Mouse (Mus musculus): Measurements from ENCODE around the gene Lgals7. TPM values are rescaled to one million over a fixed set of nuclear protein-coding genes. Genes with fewer than 3 reads are reported as not detected.

The Lgals7 gene
- polyA plus RNA-seq, 1 experiment = not detected

DNA sequence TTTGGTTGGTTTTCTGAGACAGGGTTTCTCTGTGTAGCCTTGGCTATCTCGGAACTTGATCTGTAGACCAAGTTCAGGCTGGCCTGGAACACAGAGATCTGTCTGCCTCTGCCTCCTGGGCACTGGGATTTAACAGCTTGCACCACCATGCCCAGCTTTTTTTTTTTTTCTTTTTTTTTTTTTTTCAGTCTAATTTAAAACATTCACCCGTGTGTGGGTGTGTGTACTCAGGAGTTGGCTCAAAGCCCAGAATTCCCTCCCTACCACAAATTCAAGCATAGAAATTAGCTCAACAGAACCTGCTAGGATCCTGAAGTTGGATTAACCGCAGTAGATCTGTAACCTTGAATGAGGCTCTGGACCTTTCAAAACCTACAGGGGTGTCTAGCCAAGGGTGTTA lies 36.3 kb upstream of the Lgals7 start:
- H3K4me1 ChIP-seq = peaks cover 78% of the 10 kb centered on the region
- TF ChIP-seq GATA1 (IDR thresholded peaks at IDR 0.05; ENCODE audit: borderline replicate concordance, low read length) (no peak), FLI1 (IDR thresholded peaks at IDR 0.05; ENCODE audit: low read length) (no peak)
- H3K9me3 ChIP-seq = no peaks in the 10 kb centered on the region
- H3K4me3 ChIP-seq (replicated peaks) = no peak overlapping the region
- no peaks in the 10 kb centered on the region for H3K27me3 ChIP-seq (replicated peaks)
- peaks cover 72% of the 10 kb centered on the region for H3K36me3 ChIP-seq (replicated peaks; ENCODE audit: low read length)

DNA sequence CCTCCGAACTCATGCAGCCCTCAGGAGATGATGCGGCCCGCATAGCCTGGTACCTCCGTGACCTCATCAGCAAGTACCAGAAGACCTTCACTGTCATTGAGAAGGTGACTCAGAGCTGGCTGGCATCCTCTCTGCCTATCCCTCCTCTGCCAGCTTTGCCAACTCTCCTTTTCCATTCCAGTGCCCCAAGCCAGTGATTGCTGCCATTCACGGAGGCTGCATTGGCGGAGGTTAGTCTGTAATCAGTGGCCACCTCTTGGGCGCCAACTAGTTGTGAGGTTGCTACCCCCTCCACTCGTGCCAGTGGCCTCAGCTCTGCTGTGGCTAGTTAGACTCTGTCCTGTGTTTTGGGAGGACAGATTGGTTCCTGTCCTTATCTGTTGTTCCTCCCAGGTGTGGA lies 33.8 kb upstream of the Lgals7 start:
- H3K4me1 ChIP-seq = peaks cover 66% of the 10 kb centered on the region
- H3K27me3 ChIP-seq (replicated peaks) = no peaks in the 10 kb centered on the region
- H3K36me3 ChIP-seq (replicated peaks; ENCODE audit: low read length) = peaks cover 70% of the 10 kb centered on the region
- no peak overlapping the region for H3K4me3 ChIP-seq (replicated peaks)
- no peaks in the 10 kb centered on the region for H3K9me3 ChIP-seq
- TF ChIP-seq GATA1 (IDR thresholded peaks at IDR 0.05; ENCODE audit: borderline replicate concordance, low read length) (no peak), FLI1 (IDR thresholded peaks at IDR 0.05; ENCODE audit: low read length) (no peak)

DNA sequence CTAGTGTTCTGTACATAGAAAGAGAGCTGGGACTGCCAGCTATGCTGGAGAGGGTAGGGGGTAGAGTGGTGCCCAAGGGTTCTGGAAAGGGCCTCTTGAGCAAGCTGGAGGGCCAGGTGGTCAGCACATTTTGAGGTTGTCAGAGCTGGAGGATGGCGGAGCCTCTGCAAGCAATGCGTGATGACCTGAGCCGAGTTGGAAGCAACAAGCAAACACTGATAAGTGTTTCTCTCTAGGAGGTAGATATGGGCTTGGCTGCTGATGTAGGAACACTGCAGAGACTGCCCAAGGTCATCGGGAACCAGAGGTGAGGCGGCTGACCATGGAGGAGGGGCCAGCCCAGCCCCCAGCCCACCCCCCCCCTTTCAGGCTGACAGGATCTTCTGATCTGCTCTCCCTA lies 32.7 kb upstream of the Lgals7 start:
- no peak for TF ChIP-seq FLI1 (IDR thresholded peaks at IDR 0.05; ENCODE audit: low read length)
- TF ChIP-seq GATA1 (IDR thresholded peaks at IDR 0.05; ENCODE audit: borderline replicate concordance, low read length) = no peak
- Histone ChIP-seq H3K27me3 (replicated peaks) (no peaks in the 10 kb centered on the region), H3K9me3 (no peaks in the 10 kb centered on the region), H3K36me3 (replicated peaks; ENCODE audit: low read length) (peaks cover 71% of the 10 kb centered on the region), H3K4me3 (replicated peaks) (no peak overlapping the region), H3K4me1 (peaks cover 64% of the 10 kb centered on the region)

DNA sequence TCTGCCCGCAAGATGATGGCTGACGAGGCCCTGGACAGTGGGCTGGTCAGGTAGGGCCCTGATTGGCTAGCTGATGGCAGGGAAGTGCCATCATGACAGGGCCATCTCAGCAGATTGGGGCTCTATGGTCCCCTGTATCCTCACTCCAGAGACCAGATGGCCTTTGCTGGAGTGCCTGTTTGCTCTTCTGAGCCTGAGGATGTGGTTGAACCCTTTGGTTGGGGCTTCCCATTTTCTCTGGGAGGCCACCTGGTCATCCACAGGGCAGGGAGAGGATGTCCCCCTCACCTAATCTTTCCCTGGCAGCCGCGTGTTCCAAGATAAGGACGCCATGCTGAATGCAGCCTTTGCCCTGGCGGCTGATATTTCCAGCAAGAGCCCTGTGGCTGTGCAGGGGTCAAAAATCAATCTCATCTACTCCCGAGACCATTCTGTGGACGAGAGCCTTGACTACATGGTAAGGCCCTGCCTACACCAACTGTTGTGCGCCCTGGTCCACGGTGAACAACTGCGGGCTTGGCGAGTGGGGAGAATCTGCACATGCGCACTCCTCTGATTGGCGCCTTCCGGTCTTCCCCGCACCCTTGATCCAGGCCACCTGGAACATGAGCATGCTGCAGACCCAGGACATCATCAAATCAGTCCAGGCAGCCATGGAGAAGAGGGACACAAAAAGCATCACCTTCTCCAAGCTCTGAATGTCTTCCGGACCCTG lies 32.1 kb upstream of the Lgals7 start:
- Histone ChIP-seq H3K27me3 (replicated peaks) (no peaks in the 10 kb centered on the region), H3K4me1 (peaks cover 58% of the 10 kb centered on the region), H3K4me3 (replicated peaks) (peak overlapping the region; percentile 54), H3K36me3 (replicated peaks; ENCODE audit: low read length) (peaks cover 66% of the 10 kb centered on the region), H3K9me3 (no peaks in the 10 kb centered on the region)
- TF ChIP-seq GATA1 (IDR thresholded peaks at IDR 0.05; ENCODE audit: borderline replicate concordance, low read length) (no peak), FLI1 (IDR thresholded peaks at IDR 0.05; ENCODE audit: low read length) (no peak)

DNA sequence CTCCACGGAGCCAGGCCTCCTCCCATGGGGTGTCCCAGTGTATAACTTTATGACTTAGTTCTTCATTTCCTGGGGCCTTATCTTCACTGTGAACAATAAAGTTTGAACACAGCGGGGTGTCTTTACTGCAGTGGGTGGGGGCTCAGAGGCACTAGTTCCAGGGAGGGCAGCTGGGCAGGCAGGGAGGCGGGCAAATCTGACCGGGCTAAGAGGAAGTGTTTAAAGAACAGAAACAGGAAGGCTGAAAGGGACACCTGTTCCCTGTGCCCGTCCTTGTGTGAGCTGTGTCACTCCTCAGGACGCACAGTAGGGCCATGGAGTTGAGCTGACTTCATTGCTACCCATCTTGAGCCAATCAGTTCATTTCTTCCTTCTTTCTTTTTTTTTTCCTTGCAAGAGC lies 31.5 kb upstream of the Lgals7 start:
- H3K36me3 ChIP-seq (replicated peaks; ENCODE audit: low read length) = peaks cover 70% of the 10 kb centered on the region

DNA sequence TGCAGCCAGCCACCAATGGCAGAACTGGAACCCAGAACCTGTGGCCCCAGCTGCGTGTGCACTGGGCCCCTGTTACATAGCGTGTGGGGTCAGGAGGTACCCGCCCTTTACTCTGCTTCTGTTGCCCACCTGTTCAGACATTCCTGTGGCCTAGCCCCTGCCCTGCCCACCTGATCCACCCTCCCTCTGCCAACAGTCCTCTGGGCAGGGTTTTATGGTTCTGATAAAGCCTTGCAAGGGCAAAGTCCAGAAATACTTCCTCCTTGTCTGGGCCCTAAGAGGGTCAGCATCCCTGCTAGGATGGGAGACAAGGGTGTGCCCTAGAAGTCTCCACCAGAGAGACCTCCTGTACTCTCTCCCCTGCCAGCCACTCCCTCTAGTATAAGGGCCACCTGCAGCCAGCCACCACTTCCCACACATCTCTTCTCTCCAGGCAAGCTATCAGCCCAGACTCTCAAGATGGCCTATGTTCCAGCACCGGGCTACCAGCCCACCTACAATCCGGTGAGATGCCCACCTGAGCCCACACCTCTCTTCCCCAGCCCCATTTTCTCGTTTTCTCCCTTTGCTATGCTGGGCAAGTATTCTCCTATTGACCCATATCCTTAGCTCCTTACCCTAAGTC lies 29.8 kb upstream of the Lgals7 start, which contains the start of gene Lgals4:
Lgals4 (plus strand) TSS at position 132 of the 625 bp plus-strand sequence.
- TF ChIP-seq GATA1 (IDR thresholded peaks at IDR 0.05; ENCODE audit: borderline replicate concordance, low read length) (no peak), FLI1 (IDR thresholded peaks at IDR 0.05; ENCODE audit: low read length) (no peak)
- Histone ChIP-seq H3K4me3 (replicated peaks) (no peak within 1 kb of the TSS), H3K9me3 (no peaks in the 10 kb centered on the region), H3K36me3 (replicated peaks; ENCODE audit: low read length) (peaks cover 69% of the 10 kb centered on the region), H3K4me1 (peaks cover 45% of the 10 kb centered on the region), H3K27me3 (replicated peaks) (no peaks in the 10 kb centered on the region)

More for the DNA sequence above, 31.5 kb upstream of the Lgals7 start:
- TF ChIP-seq FLI1 (IDR thresholded peaks at IDR 0.05; ENCODE audit: low read length) = no peak
- TF ChIP-seq GATA1 (IDR thresholded peaks at IDR 0.05; ENCODE audit: borderline replicate concordance, low read length) = no peak
- H3K27me3 ChIP-seq (replicated peaks) = no peaks in the 10 kb centered on the region
- no peak overlapping the region for H3K4me3 ChIP-seq (replicated peaks)
- H3K9me3 ChIP-seq = no peaks in the 10 kb centered on the region
- peaks cover 56% of the 10 kb centered on the region for H3K4me1 ChIP-seq

DNA sequence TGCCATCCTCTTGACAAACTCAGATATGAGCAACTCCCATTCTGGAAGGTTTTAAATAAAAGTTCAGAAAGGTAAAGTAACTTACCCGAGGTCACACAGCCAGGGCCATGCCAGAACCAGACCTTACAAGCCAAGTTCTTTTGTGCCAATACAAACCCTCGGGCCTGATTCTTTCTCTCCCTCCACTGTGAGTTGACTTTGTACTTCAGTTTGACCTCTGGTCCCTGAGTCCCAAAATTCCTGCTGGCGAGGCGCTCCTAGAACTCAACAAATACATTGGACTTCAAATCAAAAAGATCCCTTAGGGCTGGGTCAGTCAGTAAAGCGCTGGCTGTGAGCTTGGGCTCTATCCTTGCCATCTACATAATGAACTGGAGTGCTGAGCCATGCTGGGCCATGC lies 26.7 kb upstream of the Lgals7 start:
- H3K36me3 ChIP-seq (replicated peaks; ENCODE audit: low read length) = peaks cover 65% of the 10 kb centered on the region
- peaks cover 21% of the 10 kb centered on the region for H3K4me1 ChIP-seq
- TF ChIP-seq GATA1 (IDR thresholded peaks at IDR 0.05; ENCODE audit: borderline replicate concordance, low read length) (no peak), FLI1 (IDR thresholded peaks at IDR 0.05; ENCODE audit: low read length) (no peak)
- no peaks in the 10 kb centered on the region for H3K9me3 ChIP-seq
- no peaks in the 10 kb centered on the region for H3K27me3 ChIP-seq (replicated peaks)
- no peak overlapping the region for H3K4me3 ChIP-seq (replicated peaks)

DNA sequence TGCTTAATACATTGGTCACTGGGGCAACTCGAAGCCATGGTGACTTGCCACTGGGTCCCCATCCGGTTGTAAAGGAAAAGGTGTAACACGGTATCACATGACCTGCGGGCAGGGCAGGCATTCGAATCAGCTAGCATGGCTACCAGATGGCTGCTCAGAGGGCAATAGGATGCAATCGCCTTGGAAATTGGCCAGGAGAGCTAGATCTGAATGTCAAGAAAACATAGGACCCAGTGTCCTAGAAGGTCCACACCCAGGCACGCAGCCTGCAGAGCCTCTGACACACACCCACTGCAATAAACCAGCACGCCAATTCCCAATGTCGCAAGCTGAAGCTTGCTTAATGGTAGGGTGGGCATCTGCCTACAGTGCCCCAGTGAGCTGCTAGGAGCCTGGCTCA lies 25.3 kb upstream of the Lgals7 start:
- H3K27me3 ChIP-seq (replicated peaks) = no peaks in the 10 kb centered on the region
- TF ChIP-seq FLI1 (IDR thresholded peaks at IDR 0.05; ENCODE audit: low read length) (no peak), GATA1 (IDR thresholded peaks at IDR 0.05; ENCODE audit: borderline replicate concordance, low read length) (no peak)
- H3K9me3 ChIP-seq = no peaks in the 10 kb centered on the region
- peaks cover 56% of the 10 kb centered on the region for H3K36me3 ChIP-seq (replicated peaks; ENCODE audit: low read length)
- H3K4me3 ChIP-seq (replicated peaks) = no peak overlapping the region
- peaks cover 17% of the 10 kb centered on the region for H3K4me1 ChIP-seq

DNA sequence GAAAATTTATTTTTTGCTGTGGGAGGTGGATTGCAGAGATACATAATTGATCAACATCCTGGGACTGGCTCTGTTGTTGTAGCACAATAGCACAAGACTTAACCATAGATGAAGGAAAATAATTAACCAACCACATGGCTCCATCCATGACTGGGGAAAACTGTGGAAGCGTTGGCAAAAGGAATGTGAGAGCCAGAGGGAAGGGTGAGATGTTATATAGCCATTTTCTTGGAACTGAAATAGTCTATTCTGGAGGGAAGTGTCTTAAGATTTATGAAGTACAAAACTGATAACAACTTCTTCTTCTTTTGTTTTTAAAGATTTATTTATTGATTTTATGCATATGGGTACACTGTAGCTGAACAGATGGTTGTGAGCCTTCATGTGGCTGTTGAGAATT lies 16.4 kb upstream of the Lgals7 start:
- H3K4me3 ChIP-seq (replicated peaks) = no peak overlapping the region
- TF ChIP-seq FLI1 (IDR thresholded peaks at IDR 0.05; ENCODE audit: low read length) (no peak), GATA1 (IDR thresholded peaks at IDR 0.05; ENCODE audit: borderline replicate concordance, low read length) (no peak)
- peaks cover 9% of the 10 kb centered on the region for H3K4me1 ChIP-seq
- H3K27me3 ChIP-seq (replicated peaks) = peaks cover 15% of the 10 kb centered on the region
- peaks cover 3% of the 10 kb centered on the region; the same call in 1 of the 2 replicates for H3K9me3 ChIP-seq
- no peaks in the 10 kb centered on the region for H3K36me3 ChIP-seq (replicated peaks; ENCODE audit: low read length)

DNA sequence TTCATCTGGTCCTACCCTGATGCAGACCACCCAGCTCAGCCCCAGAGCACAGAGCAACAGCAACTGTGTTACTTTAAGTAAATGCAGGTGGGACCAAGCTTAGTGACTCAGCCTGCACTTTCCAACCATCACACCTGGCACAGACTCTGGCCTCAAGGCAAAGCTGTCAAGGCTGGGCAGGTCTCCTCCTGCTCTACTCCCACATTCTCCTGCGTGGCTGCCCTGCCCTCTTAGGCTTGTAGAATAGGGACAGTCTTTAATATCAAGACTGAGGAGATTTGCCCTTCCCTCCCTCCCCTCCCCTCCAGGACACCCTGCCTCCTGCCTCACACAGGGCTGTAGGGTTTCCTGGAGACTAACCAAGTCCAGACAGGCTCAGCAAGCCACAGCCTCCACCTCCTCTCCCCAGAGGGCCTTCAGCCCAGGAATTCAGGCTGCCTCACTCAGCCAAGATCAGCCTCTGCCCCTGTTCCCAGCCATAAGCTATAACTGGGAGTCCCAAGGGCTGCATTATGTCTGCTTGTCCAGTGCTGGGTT lies 13.9 kb upstream of the Lgals7 start:
- H3K36me3 ChIP-seq (replicated peaks; ENCODE audit: low read length) = no peaks in the 10 kb centered on the region
- H3K4me1 ChIP-seq = peaks cover 9% of the 10 kb centered on the region
- H3K27me3 ChIP-seq (replicated peaks) = peaks cover 15% of the 10 kb centered on the region
- no peak for TF ChIP-seq FLI1 (IDR thresholded peaks at IDR 0.05; ENCODE audit: low read length)
- TF ChIP-seq GATA1 (IDR thresholded peaks at IDR 0.05; ENCODE audit: borderline replicate concordance, low read length) = no peak
- no peak overlapping the region for H3K4me3 ChIP-seq (replicated peaks)
- peaks cover 3% of the 10 kb centered on the region; the same call in 1 of the 2 replicates for H3K9me3 ChIP-seq

Data from megakaryocyte, embryonic 14.5 days (primary cell).